Mouse (Mus musculus): ENCODE measurements around the gene Depdc1b. TPM values are rescaled to one million over a fixed set of nuclear protein-coding genes. Genes with fewer than 3 reads are reported as not detected.

Depdc1b gene
- polyA plus RNA-seq, 1 experiment, result 1.7 TPM

- Histone ChIP-seq H3K27me3 (ENCODE audit: control insufficient read depth, insufficient read depth, low read length) (no peaks in the 10 kb centered on the region), H3K27ac (ENCODE audit: insufficient read depth, low read length) (no peak overlapping the region), H3K36me3 (ENCODE audit: control insufficient read depth, insufficient read depth, low read length) (no peaks in the 10 kb centered on the region), H3K4me1 (ENCODE audit: control insufficient read depth, insufficient read depth, insufficient read length) (no peaks in the 10 kb centered on the region), H3K4me3 (ENCODE audit: extremely low read depth, insufficient read depth, insufficient read length) (no peak overlapping the region)
- WGBS, result 56% methylated on average over 15 of the region's 15 CpGs
- DNase-seq (ENCODE audit: low read depth in 1 of 2, low spot score in 2 of 2), result no peak
- TF ChIP-seq CTCF (IDR thresholded peaks at IDR 0.05; ENCODE audit: extremely low read depth, insufficient read depth, insufficient read length, insufficient replicate concordance), result no peak
- TF ChIP-seq POLR2A (IDR thresholded peaks at IDR 0.05; ENCODE audit: low read depth, low read length), result no peak
Measured at GRCm38 (mm10) chr13:108335257-108336003, 19.3 kb downstream of the Depdc1b start.

- H3K27me3 ChIP-seq (ENCODE audit: control insufficient read depth, insufficient read depth, low read length), result no peaks in the 10 kb centered on the region
- 96% methylated on average over 11 of the region's 11 CpGs for WGBS
- DNase-seq (ENCODE audit: low read depth in 1 of 2, low spot score in 2 of 2), result no peak
- TF ChIP-seq POLR2A (IDR thresholded peaks at IDR 0.05; ENCODE audit: low read depth, low read length), result no peak
- no peak for TF ChIP-seq CTCF (IDR thresholded peaks at IDR 0.05; ENCODE audit: extremely low read depth, insufficient read depth, insufficient read length, insufficient replicate concordance)
- no peaks in the 10 kb centered on the region for H3K4me1 ChIP-seq (ENCODE audit: control insufficient read depth, insufficient read depth, insufficient read length)
- no peak overlapping the region for H3K27ac ChIP-seq (ENCODE audit: insufficient read depth, low read length)
- no peak overlapping the region for H3K4me3 ChIP-seq (ENCODE audit: extremely low read depth, insufficient read depth, insufficient read length)
- no peaks in the 10 kb centered on the region for H3K36me3 ChIP-seq (ENCODE audit: control insufficient read depth, insufficient read depth, low read length)
Measured at GRCm38 (mm10) chr13:108336192-108336591, 20.1 kb downstream of the Depdc1b start.

- H3K27me3 ChIP-seq (ENCODE audit: control insufficient read depth, insufficient read depth, low read length), result no peaks in the 10 kb centered on the region
Measured at GRCm38 (mm10) chr13:108337340-108337739, 21.2 kb downstream of the Depdc1b start.

GRCm38 (mm10) chr13:108338076-108338836, 22.1 kb downstream of the Depdc1b start:
- TF ChIP-seq CTCF (IDR thresholded peaks at IDR 0.05; ENCODE audit: extremely low read depth, insufficient read depth, insufficient read length, insufficient replicate concordance), result no peak
- TF ChIP-seq POLR2A (IDR thresholded peaks at IDR 0.05; ENCODE audit: low read depth, low read length), result no peak
- Histone ChIP-seq H3K36me3 (ENCODE audit: control insufficient read depth, insufficient read depth, low read length) (no peaks in the 10 kb centered on the region), H3K4me3 (ENCODE audit: extremely low read depth, insufficient read depth, insufficient read length) (no peak overlapping the region), H3K4me1 (ENCODE audit: control insufficient read depth, insufficient read depth, insufficient read length) (no peaks in the 10 kb centered on the region), H3K27ac (ENCODE audit: insufficient read depth, low read length) (no peak overlapping the region), H3K27me3 (ENCODE audit: control insufficient read depth, insufficient read depth, low read length) (no peaks in the 10 kb centered on the region)
- DNase-seq (ENCODE audit: low read depth in 1 of 2, low spot score in 2 of 2), result no peak
- 74% methylated on average over 7 of the region's 7 CpGs for WGBS

More at GRCm38 (mm10) chr13:108337340-108337739, 21.2 kb downstream of the Depdc1b start:
- WGBS, result 87% methylated on average over 6 of the region's 6 CpGs
- TF ChIP-seq POLR2A (IDR thresholded peaks at IDR 0.05; ENCODE audit: low read depth, low read length), result no peak
- TF ChIP-seq CTCF (IDR thresholded peaks at IDR 0.05; ENCODE audit: extremely low read depth, insufficient read depth, insufficient read length, insufficient replicate concordance), result no peak
- no peak overlapping the region for H3K4me3 ChIP-seq (ENCODE audit: extremely low read depth, insufficient read depth, insufficient read length)
- no peak for DNase-seq (ENCODE audit: low read depth in 1 of 2, low spot score in 2 of 2)
- H3K4me1 ChIP-seq (ENCODE audit: control insufficient read depth, insufficient read depth, insufficient read length), result no peaks in the 10 kb centered on the region
- H3K36me3 ChIP-seq (ENCODE audit: control insufficient read depth, insufficient read depth, low read length), result no peaks in the 10 kb centered on the region
- no peak overlapping the region for H3K27ac ChIP-seq (ENCODE audit: insufficient read depth, low read length)

GRCm38 (mm10) chr13:108339907-108340596, 23.9 kb downstream of the Depdc1b start:
- no peak overlapping the region for H3K27ac ChIP-seq (ENCODE audit: insufficient read depth, low read length)
- WGBS, result 93% methylated on average over 10 of the region's 10 CpGs
- no peaks in the 10 kb centered on the region for H3K4me1 ChIP-seq (ENCODE audit: control insufficient read depth, insufficient read depth, insufficient read length)
- no peaks in the 10 kb centered on the region for H3K36me3 ChIP-seq (ENCODE audit: control insufficient read depth, insufficient read depth, low read length)
- DNase-seq (ENCODE audit: low read depth in 1 of 2, low spot score in 2 of 2), result no peak
- H3K4me3 ChIP-seq (ENCODE audit: extremely low read depth, insufficient read depth, insufficient read length), result no peak overlapping the region
- TF ChIP-seq POLR2A (IDR thresholded peaks at IDR 0.05; ENCODE audit: low read depth, low read length) (no peak), CTCF (IDR thresholded peaks at IDR 0.05; ENCODE audit: extremely low read depth, insufficient read depth, insufficient read length, insufficient replicate concordance) (no peak)
- no peaks in the 10 kb centered on the region for H3K27me3 ChIP-seq (ENCODE audit: control insufficient read depth, insufficient read depth, low read length)

- Histone ChIP-seq H3K4me3 (ENCODE audit: extremely low read depth, insufficient read depth, insufficient read length) (no peak overlapping the region), H3K27ac (ENCODE audit: insufficient read depth, low read length) (no peak overlapping the region), H3K27me3 (ENCODE audit: control insufficient read depth, insufficient read depth, low read length) (no peaks in the 10 kb centered on the region), H3K36me3 (ENCODE audit: control insufficient read depth, insufficient read depth, low read length) (no peaks in the 10 kb centered on the region), H3K4me1 (ENCODE audit: control insufficient read depth, insufficient read depth, insufficient read length) (no peaks in the 10 kb centered on the region)
- no peak for DNase-seq (ENCODE audit: low read depth in 1 of 2, low spot score in 2 of 2)
- WGBS, result 86% methylated on average over 7 of the region's 7 CpGs
- no peak for TF ChIP-seq POLR2A (IDR thresholded peaks at IDR 0.05; ENCODE audit: low read depth, low read length)
- no peak for TF ChIP-seq CTCF (IDR thresholded peaks at IDR 0.05; ENCODE audit: extremely low read depth, insufficient read depth, insufficient read length, insufficient replicate concordance)
Measured at GRCm38 (mm10) chr13:108341585-108341984, 25.5 kb downstream of the Depdc1b start.

Measured in spleen, adult 2 months (tissue).